Mouse (Mus musculus): ENCODE data around the gene Aldh18a1.

GRCm38 (mm10) chr19:40553849-40554248, 34.4 kb downstream of the Aldh18a1 start:
- TF ChIP-seq POLR2AphosphoS2 (IDR thresholded peaks at IDR 0.05; ENCODE audit: low read depth, low read length) (no peak), USF1 (IDR thresholded peaks at IDR 0.05; ENCODE audit: low read depth, low read length) (no peak), NELFE (IDR thresholded peaks at IDR 0.05; ENCODE audit: low read depth, low read length) (no peak), BHLHE40 (IDR thresholded peaks at IDR 0.05; ENCODE audit: low read depth, low read length) (no peak), CTCF (conservative IDR thresholded peaks at IDR 0.05 in 1 of 2, IDR thresholded peaks at IDR 0.05 in 1 of 2; ENCODE audit: low read depth in 2 of 2, low read length in 2 of 2) (no peak), TBP (conservative IDR thresholded peaks at IDR 0.05; ENCODE audit: low read depth, low read length) (no peak), E2F4 (IDR thresholded peaks at IDR 0.05; ENCODE audit: insufficient replicate concordance, low read depth, low read length) (no peak), MEF2A (IDR thresholded peaks at IDR 0.05; ENCODE audit: borderline replicate concordance, low read depth, low read length) (no peak), CHD2 (IDR thresholded peaks at IDR 0.05; ENCODE audit: low read length) (no peak), EP300 (IDR thresholded peaks at IDR 0.05; ENCODE audit: low read length) (no peak)

Data from CH12.LX (cell line).